Mouse (Mus musculus): ENCODE data around the gene Map3k20. TPM values are rescaled to one million over a fixed set of nuclear protein-coding genes. Genes with fewer than 3 reads are reported as not detected.

Map3k20 gene
- polyA plus RNA-seq, 1 experiment from 2014 or later = 3.8 TPM

- no peaks in the 10 kb centered on the region for H3K36me3 ChIP-seq
- H3K4me2 ChIP-seq = no peak overlapping the region
- no peaks in the 10 kb centered on the region for H3K9me3 ChIP-seq
- H3K27ac ChIP-seq = no peak overlapping the region
- no peak overlapping the region for H3K9ac ChIP-seq
- no peak for ATAC-seq (ENCODE audit: low FRiP score)
- H3K4me1 ChIP-seq (replicated peaks) = peaks cover 10% of the 10 kb centered on the region
- no peak overlapping the region for H3K4me3 ChIP-seq
- H3K27me3 ChIP-seq = peaks cover 11% of the 10 kb centered on the region
- WGBS = 75% methylated on average over 7 of the region's 7 CpGs
Measured at GRCm38 (mm10) chr2:72284689-72285088, 748 bp upstream of the Map3k20 start.

- Histone ChIP-seq H3K4me3 (peak overlapping the region; percentile 75), H3K27ac (no peak overlapping the region), H3K9ac (peak overlapping the region; percentile 84), H3K27me3 (peaks cover 11% of the 10 kb centered on the region), H3K9me3 (no peaks in the 10 kb centered on the region), H3K4me1 (replicated peaks) (peaks cover 10% of the 10 kb centered on the region), H3K36me3 (no peaks in the 10 kb centered on the region), H3K4me2 (peak overlapping the region; percentile 97)
- WGBS = under 1% methylated on average over 59 of the region's 60 CpGs
- peak; percentile 71; the same call in 1 of the 2 replicates for ATAC-seq (ENCODE audit: low FRiP score)
Measured at GRCm38 (mm10) chr2:72285888-72286661, 638 bp downstream of the Map3k20 start.

- ATAC-seq (ENCODE audit: low FRiP score) = no peak
- H3K36me3 ChIP-seq = no peaks in the 10 kb centered on the region
Measured at GRCm38 (mm10) chr2:72287142-72287541, 1.7 kb downstream of the Map3k20 start.

GRCm38 (mm10) chr2:72288932-72289534 is 3.6 kb downstream of the Map3k20 start:
- ATAC-seq (ENCODE audit: low FRiP score) = no peak
- 93% methylated on average over 11 of the region's 11 CpGs for WGBS

More at GRCm38 (mm10) chr2:72287142-72287541, 1.7 kb downstream of the Map3k20 start:
- no peaks in the 10 kb centered on the region for H3K9me3 ChIP-seq
- H3K9ac ChIP-seq = no peak overlapping the region
- H3K4me3 ChIP-seq = no peak overlapping the region
- no peak overlapping the region for H3K4me2 ChIP-seq
- H3K4me1 ChIP-seq (replicated peaks) = peaks cover 10% of the 10 kb centered on the region
- 65% methylated on average over 4 of the region's 4 CpGs for WGBS
- no peak overlapping the region for H3K27ac ChIP-seq
- peaks cover 11% of the 10 kb centered on the region for H3K27me3 ChIP-seq

GRCm38 (mm10) chr2:72291103-72291502 is 5.7 kb downstream of the Map3k20 start:
- Histone ChIP-seq H3K9me3 (no peaks in the 10 kb centered on the region), H3K27me3 (no peaks in the 10 kb centered on the region), H3K4me2 (no peak overlapping the region), H3K27ac (no peak overlapping the region), H3K36me3 (no peaks in the 10 kb centered on the region), H3K4me3 (no peak overlapping the region), H3K9ac (no peak overlapping the region), H3K4me1 (replicated peaks) (peaks cover 4% of the 10 kb centered on the region)
- WGBS = 63% methylated on average over 1 of the region's 1 CpGs
- no peak for ATAC-seq (ENCODE audit: low FRiP score)

More at GRCm38 (mm10) chr2:72288932-72289534, 3.6 kb downstream of the Map3k20 start:
- Histone ChIP-seq H3K9ac (no peak overlapping the region), H3K4me3 (no peak overlapping the region), H3K27ac (no peak overlapping the region), H3K36me3 (no peaks in the 10 kb centered on the region), H3K4me1 (replicated peaks) (peaks cover 10% of the 10 kb centered on the region), H3K9me3 (no peaks in the 10 kb centered on the region), H3K4me2 (no peak overlapping the region), H3K27me3 (peaks cover 7% of the 10 kb centered on the region)

GRCm38 (mm10) chr2:72292573-72292972 is 7.1 kb downstream of the Map3k20 start:
- no peak for ATAC-seq (ENCODE audit: low FRiP score)
- H3K9me3 ChIP-seq = no peaks in the 10 kb centered on the region
- no peak overlapping the region for H3K4me3 ChIP-seq
- H3K27ac ChIP-seq = no peak overlapping the region
- H3K4me1 ChIP-seq (replicated peaks) = no peaks in the 10 kb centered on the region; the same call in 1 of the 2 replicates
- H3K27me3 ChIP-seq = no peaks in the 10 kb centered on the region
- no peak overlapping the region for H3K4me2 ChIP-seq
- H3K9ac ChIP-seq = no peak overlapping the region
- no peaks in the 10 kb centered on the region for H3K36me3 ChIP-seq
- WGBS = 92% methylated on average over 8 of the region's 8 CpGs

GRCm38 (mm10) chr2:72294994-72295393 is 9.6 kb downstream of the Map3k20 start:
- H3K4me3 ChIP-seq = no peak overlapping the region
- H3K36me3 ChIP-seq = no peaks in the 10 kb centered on the region
- ATAC-seq (ENCODE audit: low FRiP score) = no peak
- no peaks in the 10 kb centered on the region for H3K4me1 ChIP-seq (replicated peaks)
- no peak overlapping the region for H3K9ac ChIP-seq
- no peak overlapping the region for H3K4me2 ChIP-seq
- WGBS = 86% methylated on average over 6 of the region's 6 CpGs
- no peak overlapping the region for H3K27ac ChIP-seq
- no peaks in the 10 kb centered on the region for H3K9me3 ChIP-seq
- no peaks in the 10 kb centered on the region for H3K27me3 ChIP-seq

- ATAC-seq (ENCODE audit: low FRiP score) = no peak
Measured at GRCm38 (mm10) chr2:72296984-72297715, 11.7 kb downstream of the Map3k20 start.

GRCm38 (mm10) chr2:72297716-72298082 is 12.3 kb downstream of the Map3k20 start:
- H3K4me2 ChIP-seq = no peak overlapping the region
- no peaks in the 10 kb centered on the region for H3K36me3 ChIP-seq
- H3K27me3 ChIP-seq = no peaks in the 10 kb centered on the region
- H3K27ac ChIP-seq = no peak overlapping the region
- H3K4me3 ChIP-seq = no peak overlapping the region
- no peak overlapping the region for H3K9ac ChIP-seq
- 78% methylated on average over 10 of the region's 10 CpGs for WGBS
- ATAC-seq (ENCODE audit: low FRiP score) = no peak
- H3K4me1 ChIP-seq (replicated peaks) = no peaks in the 10 kb centered on the region
- no peaks in the 10 kb centered on the region for H3K9me3 ChIP-seq

More at GRCm38 (mm10) chr2:72296984-72297715, 11.7 kb downstream of the Map3k20 start:
- Histone ChIP-seq H3K4me2 (no peak overlapping the region), H3K9me3 (no peaks in the 10 kb centered on the region), H3K4me3 (no peak overlapping the region), H3K9ac (no peak overlapping the region), H3K27ac (no peak overlapping the region), H3K27me3 (no peaks in the 10 kb centered on the region), H3K36me3 (no peaks in the 10 kb centered on the region), H3K4me1 (replicated peaks) (no peaks in the 10 kb centered on the region)
- 87% methylated on average over 10 of the region's 10 CpGs for WGBS

- H3K4me1 ChIP-seq (replicated peaks) = no peaks in the 10 kb centered on the region
- no peak overlapping the region for H3K9ac ChIP-seq
- 63% methylated on average over 4 of the region's 4 CpGs for WGBS
- H3K27me3 ChIP-seq = no peaks in the 10 kb centered on the region
- ATAC-seq (ENCODE audit: low FRiP score) = no peak
- no peaks in the 10 kb centered on the region for H3K36me3 ChIP-seq
- no peak overlapping the region for H3K27ac ChIP-seq
- H3K4me2 ChIP-seq = no peak overlapping the region
- no peak overlapping the region for H3K4me3 ChIP-seq
- H3K9me3 ChIP-seq = no peaks in the 10 kb centered on the region
Measured at GRCm38 (mm10) chr2:72298406-72298805, 13.0 kb downstream of the Map3k20 start.

- Histone ChIP-seq H3K9ac (no peak overlapping the region), H3K36me3 (no peaks in the 10 kb centered on the region), H3K9me3 (no peaks in the 10 kb centered on the region), H3K4me1 (replicated peaks) (no peaks in the 10 kb centered on the region), H3K4me3 (no peak overlapping the region), H3K4me2 (no peak overlapping the region), H3K27me3 (no peaks in the 10 kb centered on the region), H3K27ac (no peak overlapping the region)
- ATAC-seq (ENCODE audit: low FRiP score) = no peak
- 94% methylated on average over 9 of the region's 9 CpGs for WGBS
Measured at GRCm38 (mm10) chr2:72301194-72301916, 15.9 kb downstream of the Map3k20 start.

GRCm38 (mm10) chr2:72305738-72306137 is 20.3 kb downstream of the Map3k20 start:
- H3K27me3 ChIP-seq = no peaks in the 10 kb centered on the region
- no peaks in the 10 kb centered on the region for H3K36me3 ChIP-seq
- no peak overlapping the region for H3K27ac ChIP-seq
- no peaks in the 10 kb centered on the region for H3K9me3 ChIP-seq
- H3K9ac ChIP-seq = no peak overlapping the region
- WGBS = 91% methylated on average over 7 of the region's 7 CpGs
- H3K4me2 ChIP-seq = no peak overlapping the region
- H3K4me3 ChIP-seq = no peak overlapping the region
- no peak for ATAC-seq (ENCODE audit: low FRiP score)
- H3K4me1 ChIP-seq (replicated peaks) = no peaks in the 10 kb centered on the region
